Mouse (Mus musculus) G1E (cell line): ENCODE results near the gene Focad. TPM values are rescaled to one million over a fixed set of nuclear protein-coding genes. Genes with fewer than 3 reads are reported as not detected.

Experiments
- ATAC-seq: 2 replicates; pipeline ENCODE4 v1.8.0; 2016; ENCODE audit warnings: mild to moderate bottlenecking; ENCODE audit not compliant: insufficient number of reproducible peaks, poor library complexity, low FRiP score, severe bottlenecking; ENCODE audit errors: extremely low read depth
- DNase-seq: peaks from one replicate; pipeline ENCODE4 v3.0.0; 2012; ENCODE audit warnings: low spot score
- H3K27me3 ChIP-seq: 2 replicates; pipeline ENCODE4 v1.6.1; 2012; ENCODE audit warnings: mild to moderate bottlenecking, low read length, inconsistent platforms; ENCODE audit not compliant: insufficient read depth
- H3K36me3 ChIP-seq: replicated peaks from 2 replicates; pipeline ENCODE3; 2012; ENCODE audit warnings: mild to moderate bottlenecking, inconsistent platforms
- H3K4me1 ChIP-seq: 2 replicates; pipeline ENCODE4 v1.6.1; 2012; ENCODE audit warnings: low read depth, low read length, inconsistent platforms, mixed read lengths; ENCODE audit not compliant: insufficient read depth
- H3K4me3 ChIP-seq: 2 replicates; pipeline ENCODE4 v1.5.1; 2012; ENCODE audit warnings: low read depth, mild to moderate bottlenecking, inconsistent platforms, low read length, moderate library complexity, mixed read lengths
- H3K9me3 ChIP-seq: replicated peaks from 2 replicates; pipeline ENCODE4 v1.6.1; 2012; ENCODE audit warnings: inconsistent platforms
- CTCF ChIP-seq: IDR thresholded peaks from 2 replicates; pipeline ENCODE4 v1.5.1; 2012; ENCODE audit warnings: low read depth, low read length, inconsistent platforms, mixed read lengths
- GATA1 ChIP-seq: IDR thresholded peaks from 2 replicates; pipeline ENCODE4 v1.6.1; 2012; ENCODE audit warnings: borderline replicate concordance, low read length, inconsistent platforms, mixed read lengths
- GATA2 ChIP-seq: IDR thresholded peaks from 2 replicates; pipeline ENCODE4 v1.6.1; 2012; ENCODE audit warnings: low read depth, low read length, inconsistent platforms, borderline replicate concordance
- POLR2AphosphoS5 ChIP-seq: IDR thresholded peaks from 2 replicates; pipeline ENCODE4 v1.6.1; 2012; ENCODE audit warnings: low read depth, low read length, inconsistent platforms; ENCODE audit not compliant: insufficient replicate concordance
- TAL1 ChIP-seq: conservative IDR thresholded peaks from 2 replicates; pipeline ENCODE4 v1.6.1; 2012; ENCODE audit warnings: low read depth, low read length, inconsistent platforms, mixed read lengths
- polyA plus RNA-seq: library from polyadenylated mRNA; stranded (reverse); fragments of >175 nt; gene quantifications from 2 replicates; pipeline ENCODE4 v1.2.3, GENCODE M21; 2012
- total RNA-seq, 2 experiments: library from RNA; stranded (forward) in 1 of 2; stranded (reverse) in 1 of 2; fragments of 200-1000 nt in 1 of 2; fragments of >200 nt in 1 of 2; fragmentation: Nextera tagmentation in 1 of 2; gene quantifications; 2 replicates each; pipeline ENCODE4 v1.2.3; 2014 to 2017

Focad gene
- total and polyA plus RNA-seq, 3 experiments: 5.2 to 31.6 (median 21.6) TPM

GRCm38 (mm10) chr4:88448976-88449375 lies 354.5 kb downstream of the Focad start:
- Histone ChIP-seq H3K4me1 (no peaks in the 10 kb centered on the region), H3K27me3 (no peaks in the 10 kb centered on the region), H3K4me3 (no peak overlapping the region), H3K9me3 (no peaks in the 10 kb centered on the region), H3K36me3 (no peaks in the 10 kb centered on the region)
- TF ChIP-seq CTCF: no peak
- TF ChIP-seq TAL1: no peak
- no peak for TF ChIP-seq GATA2
- no peak for TF ChIP-seq POLR2AphosphoS5
- TF ChIP-seq GATA1: no peak
- no peak for DNase-seq
- no peak for ATAC-seq

- no peak for DNase-seq
These were observed 355.8 kb downstream of the Focad start for GRCm38 (mm10) chr4:88450087-88450765.

GRCm38 (mm10) chr4:88458093-88458492 lies 363.7 kb downstream of the Focad start:
- TF ChIP-seq GATA2: no peak

More at GRCm38 (mm10) chr4:88450087-88450765, 355.8 kb downstream of the Focad start:
- TF ChIP-seq GATA1 (no peak), POLR2AphosphoS5 (no peak), CTCF (no peak), GATA2 (no peak), TAL1 (no peak)
- Histone ChIP-seq H3K4me1 (no peaks in the 10 kb centered on the region), H3K4me3 (no peak overlapping the region), H3K36me3 (no peaks in the 10 kb centered on the region), H3K27me3 (no peaks in the 10 kb centered on the region), H3K9me3 (no peaks in the 10 kb centered on the region)
- no peak for ATAC-seq

GRCm38 (mm10) chr4:88458673-88459072 lies 364.2 kb downstream of the Focad start:
- ATAC-seq (no peak), DNase-seq (no peak)
- TF ChIP-seq TAL1: no peak
- no peak for TF ChIP-seq CTCF
- no peak for TF ChIP-seq GATA1
- Histone ChIP-seq H3K36me3 (no peaks in the 10 kb centered on the region), H3K4me1 (no peaks in the 10 kb centered on the region), H3K9me3 (no peaks in the 10 kb centered on the region), H3K27me3 (no peaks in the 10 kb centered on the region), H3K4me3 (no peak overlapping the region)

More at GRCm38 (mm10) chr4:88458093-88458492, 363.7 kb downstream of the Focad start:
- H3K36me3 ChIP-seq: no peaks in the 10 kb centered on the region
- ATAC-seq (no peak), DNase-seq (no peak)
- no peak overlapping the region for H3K4me3 ChIP-seq
- no peaks in the 10 kb centered on the region for H3K27me3 ChIP-seq
- no peaks in the 10 kb centered on the region for H3K4me1 ChIP-seq
- H3K9me3 ChIP-seq: no peaks in the 10 kb centered on the region

Other genes with a start within 250 kb of the Focad start
- gene Mllt3, start 61.3 kb upstream of the Focad start, total RNA-seq (2014; fragmentation: Nextera tagmentation): 105 and 123 TPM in 2 replicates
- gene Mllt3, start 61.3 kb upstream of the Focad start, total RNA-seq (2017): 79.6 and 97.8 TPM in 2 replicates
- 10.6 and 12.1 TPM in 2 replicates for gene Mllt3, start 61.3 kb upstream of the Focad start, polyA plus RNA-seq